Mouse (Mus musculus): Measurements from ENCODE around the gene Olfr411. TPM values are rescaled to one million over a fixed set of nuclear protein-coding genes. Genes with fewer than 3 reads are reported as not detected.

Gene Olfr411
- not detected for polyA plus RNA-seq (2015; fragmentation: Illumina TruSeq; extraction: RNeasy Lipid Tissue Mini Kit (QIAGEN cat#74804); ENCODE audit: insufficient read depth, low read depth, low replicate concordance)

DNA sequence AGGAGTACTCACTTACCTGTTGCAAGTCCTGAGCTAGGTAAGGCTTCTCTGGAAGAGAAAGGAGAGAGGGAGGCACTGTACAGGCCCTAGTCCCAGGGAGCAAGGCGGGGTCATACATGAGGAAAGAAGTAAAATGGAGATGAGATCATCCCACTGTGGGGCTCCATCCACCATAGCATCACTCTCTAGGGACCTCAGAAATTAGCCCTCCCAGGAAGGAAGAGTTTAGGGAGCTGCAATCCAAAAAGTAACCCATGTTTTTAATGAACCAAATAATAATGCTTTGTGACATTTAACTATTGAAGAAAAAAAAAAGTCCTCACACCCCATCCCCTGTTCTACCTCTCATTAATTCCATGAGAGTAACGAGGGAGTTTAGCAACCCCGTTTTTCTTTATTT is at the start of gene Olfr411:
Gene Olfr411, minus strand, starts transcription at position 101 of the 400 bp plus-strand sequence.

DNA sequence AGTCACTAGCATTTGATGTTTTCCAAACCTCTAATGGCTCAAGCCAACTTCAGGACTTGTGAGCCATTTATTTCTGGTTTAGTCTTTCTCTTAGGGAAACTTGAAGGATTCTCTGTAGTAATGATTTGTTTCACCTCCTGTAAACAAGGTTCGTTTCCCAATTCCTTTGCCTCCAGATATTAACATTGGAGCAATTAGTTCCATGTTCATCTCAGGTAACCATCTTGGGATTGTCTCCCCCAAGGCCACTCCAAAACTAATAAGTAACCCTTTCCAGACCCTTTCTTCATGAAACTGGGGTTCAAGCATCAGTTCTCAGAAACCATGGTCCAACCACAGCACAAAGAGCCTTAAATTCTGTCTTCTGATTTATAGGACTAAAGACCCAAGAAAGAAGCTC is 9.3 kb upstream of the Olfr411 start, which contains the start of gene Olfr412:
Gene Olfr412, plus strand, starts transcription at position 301 of the 400 bp plus-strand sequence.

DNA sequence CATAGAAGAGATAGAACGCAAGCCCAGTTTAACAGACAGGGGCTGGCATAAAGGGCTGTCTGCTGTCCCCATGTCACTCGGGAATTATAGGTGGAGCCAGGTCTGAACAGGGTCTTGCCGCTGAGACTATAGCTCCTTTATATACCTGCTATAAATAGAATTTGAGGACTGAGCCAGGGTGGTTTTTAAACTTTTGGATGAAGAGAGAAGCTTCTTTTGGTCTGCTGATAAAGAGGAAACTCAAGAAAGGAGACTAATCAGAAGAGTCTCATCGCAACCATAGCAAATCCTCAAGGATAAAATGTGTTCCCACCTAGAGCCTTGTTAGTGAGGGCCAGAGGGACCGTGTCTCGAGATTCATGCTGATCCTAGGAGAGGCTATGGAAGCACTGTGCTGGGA is 14.5 kb downstream of the Olfr411 start, which contains the start of gene Olfr410:
Gene Olfr410, minus strand, starts transcription at position 101 of the 400 bp plus-strand sequence.

Other genes with a start within 250 kb of the Olfr411 start
- gene Olfr401, start 238.9 kb downstream of the Olfr411 start, polyA plus RNA-seq (2015; fragmentation: Illumina TruSeq; extraction: RNeasy Lipid Tissue Mini Kit (QIAGEN cat#74804); ENCODE audit: insufficient read depth, low read depth, low replicate concordance) = not detected
- not detected for gene Olfr402, start 199.1 kb downstream of the Olfr411 start, polyA plus RNA-seq (2015; fragmentation: Illumina TruSeq; extraction: RNeasy Lipid Tissue Mini Kit (QIAGEN cat#74804); ENCODE audit: insufficient read depth, low read depth, low replicate concordance)
- not detected for gene Olfr403, start 166.4 kb downstream of the Olfr411 start, polyA plus RNA-seq (2015; fragmentation: Illumina TruSeq; extraction: RNeasy Lipid Tissue Mini Kit (QIAGEN cat#74804); ENCODE audit: insufficient read depth, low read depth, low replicate concordance)
- not detected for gene Olfr43, start 141.3 kb downstream of the Olfr411 start, polyA plus RNA-seq (2015; fragmentation: Illumina TruSeq; extraction: RNeasy Lipid Tissue Mini Kit (QIAGEN cat#74804); ENCODE audit: insufficient read depth, low read depth, low replicate concordance)
- gene Olfr406, start 92.8 kb downstream of the Olfr411 start, polyA plus RNA-seq (2015; fragmentation: Illumina TruSeq; extraction: RNeasy Lipid Tissue Mini Kit (QIAGEN cat#74804); ENCODE audit: insufficient read depth, low read depth, low replicate concordance) = not detected
- not detected for gene Olfr59, start 68.9 kb downstream of the Olfr411 start, polyA plus RNA-seq (2015; fragmentation: Illumina TruSeq; extraction: RNeasy Lipid Tissue Mini Kit (QIAGEN cat#74804); ENCODE audit: insufficient read depth, low read depth, low replicate concordance)
- gene Olfr410, start 14.6 kb downstream of the Olfr411 start, polyA plus RNA-seq (2015; fragmentation: Illumina TruSeq; extraction: RNeasy Lipid Tissue Mini Kit (QIAGEN cat#74804); ENCODE audit: insufficient read depth, low read depth, low replicate concordance) = not detected
- gene Olfr412, start 9.4 kb upstream of the Olfr411 start, polyA plus RNA-seq (2015; fragmentation: Illumina TruSeq; extraction: RNeasy Lipid Tissue Mini Kit (QIAGEN cat#74804); ENCODE audit: insufficient read depth, low read depth, low replicate concordance) = not detected